Mouse (Mus musculus) left cerebral cortex, adult 2 months (tissue): ENCODE data around the gene 6330403K07Rik. TPM values are rescaled to one million over a fixed set of nuclear protein-coding genes. Genes with fewer than 3 reads are reported as not detected.
A peak's percentile ranks its signal among the peaks of the same experiment; 100 is the strongest.

ENCODE experiments used
- DNase-seq, 2 experiments: peaks; one replicate each; pipeline ENCODE4 v3.0.0; 2021 to 2022; ENCODE audit warnings: low spot score in 2 of 2, mixed read lengths in 1 of 2; ENCODE audit errors: extremely low spot score in 1 of 2
- H3K27ac ChIP-seq: fragments of 200-600 bp; 2 replicates; pipeline ENCODE4 v1.8.1; 2022
- H3K4me3 ChIP-seq: fragments of 200-600 bp; 2 replicates; pipeline ENCODE4 v1.8.1; 2022
- CTCF ChIP-seq: fragments of 200-600 bp; IDR thresholded peaks from 2 replicates; pipeline ENCODE4 v1.8.1; 2022; ENCODE audit warnings: antibody characterized with exemption, mild to moderate bottlenecking, moderate library complexity
- intact Hi-C: fragments of 180-260 bp; cut with DNase I; formaldehyde crosslinking; loops from one replicate; pipeline ENCODE4 v1.15.1; 2025
- total RNA-seq, 2 experiments: library from RNA; stranded (reverse); gene quantifications; 2 replicates each; pipeline ENCODE4 v1.2.3; 2021

Gene 6330403K07Rik
- total RNA-seq, 2 experiments from 2014 or later = 254 to 260 TPM

DNA sequence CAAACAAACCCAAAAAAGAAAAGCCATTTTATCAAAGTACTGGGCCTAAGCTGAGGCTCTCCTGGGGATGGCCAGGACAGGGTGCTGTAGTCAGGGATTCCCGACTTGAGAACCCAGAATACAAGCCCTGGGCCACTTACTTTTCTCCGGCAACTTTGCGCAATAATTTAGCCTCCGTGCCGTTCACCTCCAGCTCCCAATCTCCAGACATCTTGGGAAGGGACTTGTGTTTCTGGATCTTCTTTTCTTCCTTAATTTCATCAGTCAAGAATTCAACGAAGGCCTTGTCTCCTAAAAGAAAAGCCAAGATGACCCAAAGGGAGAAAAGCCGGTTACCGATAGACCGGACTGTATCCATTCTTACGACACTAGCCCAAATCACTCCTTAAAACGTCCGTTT, 51.3 kb downstream of the 6330403K07Rik start:
- Histone ChIP-seq H3K27ac (no peak overlapping the region; the same call in 1 of the 2 replicates), H3K4me3 (peak overlapping the region; percentile 83)
- no peak for TF ChIP-seq CTCF
- DNase-seq = no peak
- intact Hi-C loops = loop anchor here (1.0 to 5.0 kb wide), 2 partner anchors 22 to 70 kb away; partner anchors contain the start of gene Dhx33

Other genes with a start within 250 kb of the 6330403K07Rik start
- not detected for gene Scimp, start 220.9 kb downstream of the 6330403K07Rik start, total RNA-seq
- gene Rabep1, start 188.7 kb downstream of the 6330403K07Rik start, total RNA-seq = 100 to 1,000 TPM; 125 to 132 TPM
- 10 to 100 TPM; 53.2 to 55.8 TPM for gene Nup88, start 63.5 kb downstream of the 6330403K07Rik start, total RNA-seq
- 10 to 100 TPM; 34.0 to 40.5 TPM for gene Rpain, start 63.3 kb downstream of the 6330403K07Rik start, total RNA-seq
- 10 to 100 TPM; 83.8 to 93.9 TPM for gene C1qbp, start 50.5 kb downstream of the 6330403K07Rik start, total RNA-seq
- 10 to 100 TPM; 27.6 to 34.1 TPM for gene Dhx33, start 29.1 kb downstream of the 6330403K07Rik start, total RNA-seq
- 10 to 100 TPM; 18.6 to 18.9 TPM for gene Mis12, start 13.9 kb downstream of the 6330403K07Rik start, total RNA-seq
- gene Derl2, start 13.7 kb downstream of the 6330403K07Rik start, total RNA-seq = 10 to 100 TPM; 22.2 to 24.5 TPM
- gene Nlrp1a, start 111.2 kb upstream of the 6330403K07Rik start, total RNA-seq = under 1 TPM; 0.45 to 0.47 TPM
- under 1 TPM; 0.16 TPM for gene Nlrp1b, start 197.2 kb upstream of the 6330403K07Rik start, total RNA-seq